16 mouse cellular contexts compared by ENCODE assay signal in genomic region chr13:102842715-102843114, GRCm38 (mm10).
DNase-seq lines count a peak whose midpoint lies in the region; ATAC-seq lines count a peak whose summit lies in the region.
"Had no signal": no experiment of that assay in that cellular context is flagged by ENCODE, and none has a peak within 500 bp of the region (broad histone marks: within the 10 kb centered on the region; RNA-seq: fewer than 3 reads in every experiment).

No protein-coding gene starts in this region.

- no peaks in the 10 kb centered on the region for H3K27me3 ChIP-seq in embryonic facial prominence, embryonic 11.5 days (ENCODE audit: control insufficient read depth, insufficient read depth, low read length)
- H3K27me3 ChIP-seq in embryonic facial prominence, embryonic 10.5 days (replicated peaks; ENCODE audit: low read depth, poor library complexity, severe bottlenecking), result no peaks in the 10 kb centered on the region
- H3K27me3 ChIP-seq in heart, embryonic 16.5 days (ENCODE audit: control insufficient read depth, insufficient read depth, low read length), result no peaks in the 10 kb centered on the region
- no peaks in the 10 kb centered on the region for H3K27me3 ChIP-seq in midbrain, embryonic 12.5 days
- H3K27me3 ChIP-seq in midbrain, embryonic 14.5 days (ENCODE audit: control insufficient read depth, insufficient read depth, low read length), result no peaks in the 10 kb centered on the region
- no peaks in the 10 kb centered on the region for H3K27me3 ChIP-seq in forebrain, embryonic 14.5 days (replicated peaks; ENCODE audit: control insufficient read depth, insufficient read depth, low read length)

- no peaks in the 10 kb centered on the region for H3K36me3 ChIP-seq in embryonic facial prominence, embryonic 11.5 days (replicated peaks; ENCODE audit: control insufficient read depth, insufficient read depth, low read depth, low read length)
- H3K36me3 ChIP-seq in embryonic facial prominence, embryonic 10.5 days (replicated peaks), result no peaks in the 10 kb centered on the region
- H3K36me3 ChIP-seq in heart, embryonic 16.5 days (ENCODE audit: control insufficient read depth, insufficient read depth), result no peaks in the 10 kb centered on the region
- H3K36me3 ChIP-seq in midbrain, embryonic 12.5 days, result no peaks in the 10 kb centered on the region
- H3K36me3 ChIP-seq in midbrain, embryonic 14.5 days (ENCODE audit: control insufficient read depth, insufficient read depth, low read length), result no peaks in the 10 kb centered on the region
- H3K36me3 ChIP-seq in forebrain, embryonic 14.5 days (ENCODE audit: control insufficient read depth, insufficient read depth, low read length), result no peaks in the 10 kb centered on the region
- H3K36me3 ChIP-seq: hindbrain, embryonic 10.5 days had no signal

- H3K9ac ChIP-seq in embryonic facial prominence, embryonic 11.5 days (replicated peaks; ENCODE audit: low read length), result no peak overlapping the region
- no peak overlapping the region for H3K9ac ChIP-seq in heart, embryonic 16.5 days (ENCODE audit: low read length)
- no peak overlapping the region for H3K9ac ChIP-seq in midbrain, embryonic 12.5 days (replicated peaks)
- H3K9ac ChIP-seq in midbrain, embryonic 14.5 days (replicated peaks; ENCODE audit: low read length), result no peak overlapping the region
- H3K9ac ChIP-seq in forebrain, embryonic 14.5 days (ENCODE audit: low read length), result no peak overlapping the region

- H3K4me1 ChIP-seq in embryonic facial prominence, embryonic 11.5 days (ENCODE audit: control insufficient read depth, insufficient read depth, low read length), result no peaks in the 10 kb centered on the region
- peaks cover 25% of the 10 kb centered on the region for H3K4me1 ChIP-seq in embryonic facial prominence, embryonic 10.5 days
- peaks cover 29% of the 10 kb centered on the region for H3K4me1 ChIP-seq in heart, embryonic 16.5 days (ENCODE audit: control insufficient read depth, insufficient read depth, low read length)
- H3K4me1 ChIP-seq in midbrain, embryonic 12.5 days, result peaks cover 26% of the 10 kb centered on the region
- H3K4me1 ChIP-seq in midbrain, embryonic 14.5 days (ENCODE audit: control insufficient read depth, insufficient read depth, low read length), result peaks cover 12% of the 10 kb centered on the region; the same call in 1 of the 2 replicates
- H3K4me1 ChIP-seq in forebrain, embryonic 14.5 days (ENCODE audit: control insufficient read depth, insufficient read depth, low read length), result peaks cover 10% of the 10 kb centered on the region; the same call in 1 of the 2 replicates

- no peak overlapping the region for H3K4me3 ChIP-seq in embryonic facial prominence, embryonic 11.5 days (ENCODE audit: low read depth, low read length)
- no peak overlapping the region for H3K4me3 ChIP-seq in embryonic facial prominence, embryonic 10.5 days
- no peak overlapping the region for H3K4me3 ChIP-seq in heart, embryonic 16.5 days (ENCODE audit: low read length)
- H3K4me3 ChIP-seq in midbrain, embryonic 12.5 days, result no peak overlapping the region
- no peak overlapping the region for H3K4me3 ChIP-seq in midbrain, embryonic 14.5 days (replicated peaks; ENCODE audit: low read depth, low read length)
- H3K4me3 ChIP-seq in forebrain, embryonic 14.5 days (ENCODE audit: low read depth, low read length), result no peak overlapping the region
- H3K4me3 ChIP-seq: hindbrain, embryonic 10.5 days; myocyte had no signal

- ATAC-seq in embryonic facial prominence, embryonic 11.5 days (replicated peaks; ENCODE audit: insufficient number of reproducible peaks, low FRiP score, low TSS enrichment, low read depth), result 0 out of 2 replicates have a peak, but pooled peaks have one; percentile 39
- no peak for ATAC-seq in heart, embryonic 16.5 days (replicated peaks; ENCODE audit: extremely low read depth, insufficient read depth, low FRiP score)
- peak; percentile 79 for ATAC-seq in midbrain, embryonic 12.5 days (ENCODE audit: low FRiP score, low read depth)
- no peak for ATAC-seq in midbrain, embryonic 14.5 days (ENCODE audit: low FRiP score, low TSS enrichment)
- peak; percentile 47 for ATAC-seq in forebrain, embryonic 14.5 days

- no peak for DNase-seq in embryonic facial prominence, embryonic 11.5 days (ENCODE audit: low spot score)
- DNase-seq in embryonic facial prominence, embryonic 10.5 days (ENCODE audit: low spot score), result no peak
- no peak for DNase-seq in heart, postnatal 4 days
- no peak for DNase-seq in midbrain, embryonic 14.5 days
- DNase-seq in forebrain, embryonic 14.5 days (ENCODE audit: low spot score), result no peak
- DNase-seq in right cerebral cortex, postnatal 4 days, result no peak
- DNase-seq: cerebellum, adult 11 months; cerebellum, postnatal 36 days; gastrocnemius, postnatal 14 days; liver; thymus, postnatal 25 days had no signal

- no peak overlapping the region for H3K4me2 ChIP-seq in embryonic facial prominence, embryonic 11.5 days (ENCODE audit: low read depth, low read length)
- peak overlapping the region; percentile 47 for H3K4me2 ChIP-seq in heart, embryonic 16.5 days (ENCODE audit: low read depth, low read length)
- no peak overlapping the region for H3K4me2 ChIP-seq in midbrain, embryonic 12.5 days (replicated peaks)
- no peak overlapping the region for H3K4me2 ChIP-seq in midbrain, embryonic 14.5 days (ENCODE audit: low read length)
- H3K4me2 ChIP-seq in forebrain, embryonic 14.5 days (ENCODE audit: low read length), result no peak overlapping the region

- H3K27ac ChIP-seq in embryonic facial prominence, embryonic 11.5 days (replicated peaks; ENCODE audit: low read depth, low read length), result no peak overlapping the region
- no peak overlapping the region for H3K27ac ChIP-seq in embryonic facial prominence, embryonic 10.5 days (replicated peaks)
- H3K27ac ChIP-seq in heart, embryonic 16.5 days (ENCODE audit: low read length), result peak overlapping the region; percentile 65
- H3K27ac ChIP-seq in midbrain, embryonic 12.5 days (replicated peaks), result 0 out of 2 replicates have a peak overlapping the region, but pooled peaks have one; percentile 2
- H3K27ac ChIP-seq in midbrain, embryonic 14.5 days (replicated peaks; ENCODE audit: low read depth, low read length), result no peak overlapping the region
- no peak overlapping the region for H3K27ac ChIP-seq in forebrain, embryonic 14.5 days (ENCODE audit: low read depth, low read length)
- H3K27ac ChIP-seq: hindbrain, embryonic 10.5 days; stomach, postnatal 0 days had no signal

- WGBS in embryonic facial prominence, embryonic 11.5 days, result 82% methylated on average over 2 of the region's 2 CpGs
- 85% methylated on average over 2 of the region's 2 CpGs for WGBS in embryonic facial prominence, embryonic 10.5 days
- 73% methylated on average over 2 of the region's 2 CpGs for WGBS in heart, embryonic 16.5 days
- 31% methylated on average over 2 of the region's 2 CpGs for WGBS in midbrain, embryonic 12.5 days
- WGBS in midbrain, embryonic 14.5 days, result 10% methylated on average over 2 of the region's 2 CpGs
- whole genome bisulfite sequencing in forebrain, embryonic 14.5 days, result 54% methylated on average over 2 of the region's 2 CpGs

- no peaks in the 10 kb centered on the region for H3K9me3 ChIP-seq in embryonic facial prominence, embryonic 11.5 days (replicated peaks; ENCODE audit: control insufficient read depth, low read length)
- H3K9me3 ChIP-seq in embryonic facial prominence, embryonic 10.5 days, result no peaks in the 10 kb centered on the region
- H3K9me3 ChIP-seq in heart, embryonic 16.5 days (replicated peaks; ENCODE audit: control insufficient read depth, low read length), result no peaks in the 10 kb centered on the region
- no peaks in the 10 kb centered on the region for H3K9me3 ChIP-seq in midbrain, embryonic 12.5 days
- no peaks in the 10 kb centered on the region for H3K9me3 ChIP-seq in midbrain, embryonic 14.5 days (ENCODE audit: control insufficient read depth, low read length)
- H3K9me3 ChIP-seq in forebrain, embryonic 14.5 days (replicated peaks; ENCODE audit: control insufficient read depth, low read length), result no peaks in the 10 kb centered on the region
- H3K9me3 ChIP-seq: hindbrain, embryonic 10.5 days had no signal

Comparison
In these comparisons a context has a peak if more than half of its experiments do, and no peak if none do; other contexts are left out.
1. ATAC-seq: peak in embryonic facial prominence, embryonic 11.5 days (single experiment), midbrain, embryonic 12.5 days (single experiment) and forebrain, embryonic 14.5 days (single experiment); none in heart, embryonic 16.5 days (single experiment) and midbrain, embryonic 14.5 days (single experiment).
2. H3K27ac ChIP-seq: peak in heart, embryonic 16.5 days (single experiment) and midbrain, embryonic 12.5 days (single experiment); none in embryonic facial prominence, embryonic 11.5 days (single experiment), embryonic facial prominence, embryonic 10.5 days (single experiment), midbrain, embryonic 14.5 days (single experiment) and forebrain, embryonic 14.5 days (single experiment).